9 mouse cellular contexts compared by ENCODE assay signal in genomic region chr11:43344767-43345561, GRCm38 (mm10).
DNase-seq lines count a peak whose midpoint lies in the region; ATAC-seq lines count a peak whose summit lies in the region.
"Had no signal": no experiment of that assay in that cellular context is flagged by ENCODE, and none has a peak within 500 bp of the region (broad histone marks: within the 10 kb centered on the region; RNA-seq: fewer than 3 reads in every experiment).

No protein-coding gene starts in this region.

- no peak overlapping the region for H3K4me3 ChIP-seq in neural tube, embryonic 13.5 days
- H3K4me3 ChIP-seq in heart, embryonic 14.5 days (ENCODE audit: control insufficient read depth in 1 of 2, insufficient read depth in 1 of 2, low read depth in 1 of 2, low read length in 2 of 2) = no peak overlapping the region
- H3K4me3 ChIP-seq: embryonic facial prominence, embryonic 12.5 days had no signal

- DNase-seq in neural tube, embryonic 10.5 days (ENCODE audit: extremely low spot score, low spot score) = no peak
- DNase-seq in lung, adult 18-20 months = peak; percentile 36 to 62
- peak; percentile 21 for DNase-seq in retina, embryonic 14.5 days (ENCODE audit: low spot score)
- DNase-seq in kidney, postnatal 36 days = no peak
- DNase-seq: kidney, postnatal 10 days had no signal

- WGBS in neural tube, embryonic 13.5 days = 48% methylated on average over 14 of the region's 14 CpGs
- WGBS in heart, embryonic 14.5 days = 22% methylated on average over 14 of the region's 14 CpGs

- no peak overlapping the region for H3K9ac ChIP-seq in neural tube, embryonic 13.5 days
- H3K9ac ChIP-seq in heart, embryonic 14.5 days (ENCODE audit: low read length) = peak overlapping the region; percentile 45; the same call in 1 of the 2 replicates
- H3K9ac ChIP-seq: embryonic facial prominence, embryonic 12.5 days had no signal

- no peak overlapping the region for H3K27ac ChIP-seq in neural tube, embryonic 13.5 days (replicated peaks)
- H3K27ac ChIP-seq in heart, embryonic 14.5 days (replicated peaks in 1 of 2; ENCODE audit: control insufficient read depth in 1 of 2, insufficient read depth in 1 of 2, low read depth in 2 of 2, low read length in 2 of 2) = peak overlapping the region; percentile 19 to 65
- H3K27ac ChIP-seq: embryonic facial prominence, embryonic 12.5 days had no signal

- peaks cover 16% of the 10 kb centered on the region for H3K4me1 ChIP-seq in neural tube, embryonic 13.5 days (replicated peaks)
- peaks cover 10 to 12% of the 10 kb centered on the region in 2 experiments for H3K4me1 ChIP-seq in heart, embryonic 14.5 days (ENCODE audit: control insufficient read depth in 2 of 2, insufficient read depth in 2 of 2, low read length in 2 of 2)
- H3K4me1 ChIP-seq: embryonic facial prominence, embryonic 12.5 days had no signal

- no peaks in the 10 kb centered on the region for H3K27me3 ChIP-seq in neural tube, embryonic 13.5 days
- H3K27me3 ChIP-seq in heart, embryonic 14.5 days (ENCODE audit: control insufficient read depth, insufficient read depth, low read length) = no peaks in the 10 kb centered on the region
- H3K27me3 ChIP-seq: embryonic facial prominence, embryonic 12.5 days had no signal

- H3K9me3 ChIP-seq in neural tube, embryonic 13.5 days = no peaks in the 10 kb centered on the region
- H3K9me3 ChIP-seq in heart, embryonic 14.5 days (ENCODE audit: control insufficient read depth, low read length) = no peaks in the 10 kb centered on the region
- H3K9me3 ChIP-seq: embryonic facial prominence, embryonic 12.5 days had no signal

- ATAC-seq in neural tube, embryonic 13.5 days (ENCODE audit: low read depth) = no peak
- ATAC-seq in heart, embryonic 14.5 days (ENCODE audit: insufficient number of reproducible peaks, insufficient read depth, low FRiP score, low read depth) = no peak
- ATAC-seq in inflammation-experienced regulatory T-cells, adult 6 months = no peak

- no peaks in the 10 kb centered on the region for H3K36me3 ChIP-seq in neural tube, embryonic 13.5 days
- no peaks in the 10 kb centered on the region for H3K36me3 ChIP-seq in heart, embryonic 14.5 days (ENCODE audit: control insufficient read depth, insufficient read depth, low read length)
- H3K36me3 ChIP-seq: embryonic facial prominence, embryonic 12.5 days had no signal

- 0 out of 2 replicates have a peak overlapping the region, but pooled peaks have one; percentile 13 for H3K4me2 ChIP-seq in neural tube, embryonic 13.5 days
- peak overlapping the region; percentile 44 for H3K4me2 ChIP-seq in heart, embryonic 14.5 days (ENCODE audit: low read length)
- H3K4me2 ChIP-seq: embryonic facial prominence, embryonic 12.5 days had no signal

Comparison
In these comparisons a context has a peak if more than half of its experiments do, and no peak if none do; other contexts are left out.
1. DNase-seq: peak in lung, adult 18-20 months (2 of 2) and retina, embryonic 14.5 days (single experiment); none in neural tube, embryonic 10.5 days (single experiment) and kidney, postnatal 36 days (0 of 2).